Mouse (Mus musculus) kidney, embryonic 16.5 days (tissue): ENCODE data around the gene Bud31. TPM values are rescaled to one million over a fixed set of nuclear protein-coding genes. Genes with fewer than 3 reads are reported as not detected.

ENCODE experiments used
- ATAC-seq: fragments of 200-750 bp; cut with Nextera tagmentation; 2 replicates; pipeline ENCODE4 v1.8.0; 2017; ENCODE audit warnings: moderate TSS enrichment; ENCODE audit not compliant: low FRiP score, low TSS enrichment
- H3K27ac ChIP-seq: fragments of 300-500 bp; sonication (generic); 2 replicates; pipeline ENCODE4 v1.5.1; 2014; ENCODE audit warnings: low read length
- H3K27me3 ChIP-seq: fragments of 300-500 bp; sonication (generic); 2 replicates; pipeline ENCODE4 v1.6.1; 2014; ENCODE audit warnings: low read length, control low read depth, mixed read lengths; ENCODE audit not compliant: insufficient read depth
- H3K36me3 ChIP-seq: fragments of 300-500 bp; sonication (generic); 2 replicates; pipeline ENCODE4 v1.6.1; 2014; ENCODE audit warnings: low read length, control low read depth, mixed read lengths; ENCODE audit not compliant: insufficient read depth
- H3K4me1 ChIP-seq: fragments of 300-500 bp; sonication (generic); 2 replicates; pipeline ENCODE4 v1.6.1; 2014; ENCODE audit warnings: low read length, control low read depth, mixed read lengths; ENCODE audit not compliant: insufficient read depth
- H3K4me2 ChIP-seq: fragments of 300-500 bp; sonication (generic); replicated peaks from 2 replicates; pipeline ENCODE4 v1.6.1; 2014; ENCODE audit warnings: low read depth, low read length
- H3K4me3 ChIP-seq: fragments of 300-500 bp; sonication (generic); 2 replicates; pipeline ENCODE4 v1.5.1; 2014; ENCODE audit warnings: mild to moderate bottlenecking, low read length
- H3K9ac ChIP-seq: fragments of 300-500 bp; sonication (generic); replicated peaks from 2 replicates; pipeline ENCODE4 v1.6.1; 2014; ENCODE audit warnings: low read length
- H3K9me3 ChIP-seq: fragments of 300-500 bp; sonication (generic); 2 replicates; pipeline ENCODE4 v1.6.1; 2016; ENCODE audit warnings: low read length, control low read depth
- WGBS: fragments of 180-500 bp; shearing (Covaris S2); extraction: QIAGEN DNeasy Blood & Tissue Kit; methylation state at CpG from one replicate; pipeline ENCODE4 v1.1.7; 2014; 5-methylcytosine and 5-hydroxymethylcytosine counted together
- polyA plus RNA-seq: library from polyadenylated mRNA; unstranded; fragments of >200 nt; fragmentation: Nextera tagmentation; extraction: Ambion mirVana; gene quantifications from 2 replicates; pipeline ENCODE4 v1.2.1, GENCODE M21; 2015

Bud31 gene
- polyA plus RNA-seq, 1 experiment from 2014 or later = 186 TPM

GRCm38 (mm10) chr5:145189416-145189815 lies 49.3 kb downstream of the Bud31 start:
- WGBS = 92% methylated on average over 6 of the region's 6 CpGs
- Histone ChIP-seq H3K9ac (no peak overlapping the region), H3K36me3 (peaks cover 49% of the 10 kb centered on the region), H3K9me3 (no peaks in the 10 kb centered on the region), H3K4me1 (peaks cover 18% of the 10 kb centered on the region), H3K27ac (no peak overlapping the region), H3K4me3 (0 out of 2 replicates have a peak overlapping the region, but pooled peaks have one; percentile 92), H3K4me2 (0 out of 2 replicates have a peak overlapping the region, but pooled peaks have one; percentile 89), H3K27me3 (no peaks in the 10 kb centered on the region)
- ATAC-seq = no peak

- no peaks in the 10 kb centered on the region for H3K9me3 ChIP-seq
- no peak for ATAC-seq
- WGBS = 26% methylated on average over 5 of the region's 5 CpGs
- peak overlapping the region; percentile 12; the same call in 1 of the 2 replicates for H3K27ac ChIP-seq
- H3K4me1 ChIP-seq = peaks cover 18% of the 10 kb centered on the region
- H3K4me3 ChIP-seq = peak overlapping the region; percentile 92
- H3K9ac ChIP-seq = peak overlapping the region; percentile 94
- peak overlapping the region; percentile 89 for H3K4me2 ChIP-seq
- no peaks in the 10 kb centered on the region for H3K27me3 ChIP-seq
- H3K36me3 ChIP-seq = peaks cover 52% of the 10 kb centered on the region
Observed at GRCm38 (mm10) chr5:145190373-145190772, 50.2 kb downstream of the Bud31 start.

- peak overlapping the region; percentile 89 for H3K4me2 ChIP-seq
- peak; percentile 88 for ATAC-seq
- no peaks in the 10 kb centered on the region for H3K27me3 ChIP-seq
- peaks cover 53% of the 10 kb centered on the region for H3K36me3 ChIP-seq
- H3K4me3 ChIP-seq = peak overlapping the region; percentile 92
- WGBS = under 1% methylated on average over 41 of the region's 41 CpGs
- H3K27ac ChIP-seq = peak overlapping the region; percentile 91
- peaks cover 18% of the 10 kb centered on the region for H3K4me1 ChIP-seq
- H3K9me3 ChIP-seq = no peaks in the 10 kb centered on the region
- peak overlapping the region; percentile 94 for H3K9ac ChIP-seq
Observed at GRCm38 (mm10) chr5:145190875-145191798, 51.0 kb downstream of the Bud31 start.

GRCm38 (mm10) chr5:145191962-145192361 lies 51.8 kb downstream of the Bud31 start, which contains the start of gene Atp5j2:
Atp5j2 (minus strand) TSS chr5:145192062.
- peak within 1 kb of the TSS; percentile 94 for H3K9ac ChIP-seq
- H3K27ac ChIP-seq = peak within 1 kb of the TSS; percentile 91
- H3K4me1 ChIP-seq = peaks cover 18% of the 10 kb centered on the region
- H3K4me3 ChIP-seq = peak within 1 kb of the TSS; percentile 92
- WGBS = 88% methylated on average over 2 of the region's 2 CpGs
- H3K9me3 ChIP-seq = no peaks in the 10 kb centered on the region
- H3K27me3 ChIP-seq = no peaks in the 10 kb centered on the region
- peaks cover 48% of the 10 kb centered on the region for H3K36me3 ChIP-seq
- H3K4me2 ChIP-seq = peak within 1 kb of the TSS; percentile 89
- ATAC-seq = no peak; the same call in 1 of the 2 replicates

Other genes with a start within 250 kb of the Bud31 start
- 9.5 and 14.0 TPM in 2 replicates for gene Smurf1, start 174.5 kb upstream of the Bud31 start, polyA plus RNA-seq
- not detected in 2 replicates for gene Gm4871, start 107.6 kb upstream of the Bud31 start, polyA plus RNA-seq
- not detected in 2 replicates for gene 1700018F24Rik, start 97.4 kb upstream of the Bud31 start, polyA plus RNA-seq
- 142 and 150 TPM in 2 replicates for gene Arpc1a, start 56.5 kb upstream of the Bud31 start, polyA plus RNA-seq
- gene Kpna7, start 56.3 kb upstream of the Bud31 start, polyA plus RNA-seq = not detected in 2 replicates
- gene Arpc1b, start 26.1 kb upstream of the Bud31 start, polyA plus RNA-seq = 325 and 354 TPM in 2 replicates
- 77.0 and 93.6 TPM in 2 replicates for gene Pdap1, start 124 bp upstream of the Bud31 start, polyA plus RNA-seq
- gene Ptcd1, start 26.7 kb downstream of the Bud31 start, polyA plus RNA-seq = 19.8 and 20.0 TPM in 2 replicates
- gene Cpsf4, start 26.9 kb downstream of the Bud31 start, polyA plus RNA-seq = 56.2 and 59.5 TPM in 2 replicates
- 679 and 701 TPM in 2 replicates for gene Atp5j2, start 51.7 kb downstream of the Bud31 start, polyA plus RNA-seq
- gene Zkscan14, start 61.5 kb downstream of the Bud31 start, polyA plus RNA-seq = 11.4 and 11.6 TPM in 2 replicates
- gene Zkscan5, start 64.2 kb downstream of the Bud31 start, polyA plus RNA-seq = 16.2 and 17.2 TPM in 2 replicates
- 35.3 and 36.0 TPM in 2 replicates for gene Zfp655, start 91.4 kb downstream of the Bud31 start, polyA plus RNA-seq
- 0.56 and 0.60 TPM in 2 replicates for gene Zscan25, start 140.1 kb downstream of the Bud31 start, polyA plus RNA-seq
- gene Cyp3a57, start 204.9 kb downstream of the Bud31 start, polyA plus RNA-seq = not detected in 2 replicates